Mouse (Mus musculus) heart, embryonic 16.5 days (tissue): Measurements from ENCODE around the gene Klkb1. TPM values are rescaled to one million over a fixed set of nuclear protein-coding genes. Genes with fewer than 3 reads are reported as not detected.

ENCODE experiments used
- ATAC-seq: fragments of 200-750 bp; cut with Nextera tagmentation; replicated peaks from 2 replicates; pipeline ENCODE4 v1.8.0; 2017; ENCODE audit warnings: moderate number of reproducible peaks; ENCODE audit not compliant: insufficient read depth, low FRiP score; ENCODE audit errors: extremely low read depth
- H3K27ac ChIP-seq: fragments of 300-500 bp; sonication (generic); 2 replicates; pipeline ENCODE4 v1.5.1; 2014; ENCODE audit warnings: mild to moderate bottlenecking, low read length, control low read depth, moderate library complexity
- H3K27me3 ChIP-seq: fragments of 300-500 bp; sonication (generic); 2 replicates; pipeline ENCODE4 v1.6.1; 2014; ENCODE audit warnings: low read length, mixed read lengths; ENCODE audit not compliant: control insufficient read depth, insufficient read depth
- H3K36me3 ChIP-seq: fragments of 300-500 bp; sonication (generic); 2 replicates; pipeline ENCODE4 v1.6.1; 2014; ENCODE audit not compliant: control insufficient read depth, insufficient read depth
- H3K4me1 ChIP-seq: fragments of 300-500 bp; sonication (generic); 2 replicates; pipeline ENCODE4 v1.6.1; 2014; ENCODE audit warnings: low read length, mixed read lengths; ENCODE audit not compliant: control insufficient read depth, insufficient read depth
- H3K4me2 ChIP-seq: fragments of 300-500 bp; sonication (generic); 2 replicates; pipeline ENCODE4 v1.6.1; 2014; ENCODE audit warnings: low read depth, mild to moderate bottlenecking, control low read depth, low read length
- H3K4me3 ChIP-seq: fragments of 300-500 bp; sonication (generic); 2 replicates; pipeline ENCODE4 v1.5.1; 2014; ENCODE audit warnings: mild to moderate bottlenecking, control low read depth, low read length
- H3K9ac ChIP-seq: fragments of 300-500 bp; sonication (generic); 2 replicates; pipeline ENCODE4 v1.6.1; 2014; ENCODE audit warnings: low read length, control low read depth
- H3K9me3 ChIP-seq: fragments of 300-500 bp; sonication (generic); replicated peaks from 2 replicates; pipeline ENCODE4 v1.6.1; 2016; ENCODE audit warnings: low read length; ENCODE audit not compliant: control insufficient read depth
- WGBS: fragments of 180-500 bp; shearing (Covaris S2); extraction: QIAGEN DNeasy Blood & Tissue Kit; methylation state at CpG from one replicate; pipeline ENCODE4 v1.1.7; 2014; 5-methylcytosine and 5-hydroxymethylcytosine counted together
- polyA plus RNA-seq: library from polyadenylated mRNA; unstranded; fragments of >200 nt; fragmentation: Nextera tagmentation; extraction: Ambion mirVana; gene quantifications from 2 replicates; pipeline ENCODE4 v1.2.1, GENCODE M21; 2015

The Klkb1 gene
- polyA plus RNA-seq, 1 experiment from 2014 or later = not detected

- WGBS = 81% methylated on average over 4 of the region's 4 CpGs
- H3K9me3 ChIP-seq = no peaks in the 10 kb centered on the region
- H3K27ac ChIP-seq = no peak overlapping the region
- no peaks in the 10 kb centered on the region for H3K36me3 ChIP-seq
- H3K4me1 ChIP-seq = no peaks in the 10 kb centered on the region
- H3K27me3 ChIP-seq = no peaks in the 10 kb centered on the region
- H3K4me3 ChIP-seq = no peak overlapping the region
- no peak overlapping the region for H3K9ac ChIP-seq
- no peak for ATAC-seq
- no peak overlapping the region for H3K4me2 ChIP-seq
Measured at GRCm38 (mm10) chr8:45324151-45324550, 29.5 kb upstream of the Klkb1 start.

GRCm38 (mm10) chr8:45321365-45321764 is 26.7 kb upstream of the Klkb1 start:
- Histone ChIP-seq H3K27ac (no peak overlapping the region), H3K9ac (no peak overlapping the region), H3K9me3 (no peaks in the 10 kb centered on the region), H3K27me3 (no peaks in the 10 kb centered on the region), H3K4me3 (no peak overlapping the region), H3K36me3 (no peaks in the 10 kb centered on the region), H3K4me1 (no peaks in the 10 kb centered on the region), H3K4me2 (no peak overlapping the region)
- ATAC-seq = no peak
- 75% methylated on average over 2 of the region's 2 CpGs for WGBS

- Histone ChIP-seq H3K27me3 (no peaks in the 10 kb centered on the region), H3K4me1 (no peaks in the 10 kb centered on the region)
- WGBS = 24% methylated on average over 1 of the region's 1 CpGs
Measured at GRCm38 (mm10) chr8:45320930-45321329, 26.3 kb upstream of the Klkb1 start.

GRCm38 (mm10) chr8:45310967-45311366 is 16.3 kb upstream of the Klkb1 start:
- no peaks in the 10 kb centered on the region for H3K9me3 ChIP-seq
- H3K4me3 ChIP-seq = no peak overlapping the region
- no peak for ATAC-seq
- H3K36me3 ChIP-seq = no peaks in the 10 kb centered on the region
- no peak overlapping the region for H3K4me2 ChIP-seq
- no peaks in the 10 kb centered on the region for H3K27me3 ChIP-seq
- no peak overlapping the region for H3K27ac ChIP-seq
- H3K9ac ChIP-seq = no peak overlapping the region
- H3K4me1 ChIP-seq = no peaks in the 10 kb centered on the region
- 77% methylated on average over 4 of the region's 4 CpGs for WGBS

More at GRCm38 (mm10) chr8:45320930-45321329, 26.3 kb upstream of the Klkb1 start:
- Histone ChIP-seq H3K4me2 (no peak overlapping the region), H3K9ac (no peak overlapping the region), H3K36me3 (no peaks in the 10 kb centered on the region), H3K4me3 (no peak overlapping the region), H3K9me3 (no peaks in the 10 kb centered on the region), H3K27ac (no peak overlapping the region)
- no peak for ATAC-seq

GRCm38 (mm10) chr8:45308366-45308765 is 13.7 kb upstream of the Klkb1 start, which contains the start of gene Gm45753:
Gene Gm45753 (minus strand): TSS chr8:45308466.
- Histone ChIP-seq H3K9me3 (no peaks in the 10 kb centered on the region), H3K4me3 (no peak within 1 kb of the TSS), H3K4me2 (no peak within 1 kb of the TSS), H3K4me1 (no peaks in the 10 kb centered on the region), H3K27ac (no peak within 1 kb of the TSS), H3K9ac (no peak within 1 kb of the TSS), H3K36me3 (no peaks in the 10 kb centered on the region), H3K27me3 (no peaks in the 10 kb centered on the region)
- 87% methylated on average over 13 of the region's 13 CpGs for WGBS
- ATAC-seq = no peak

- Histone ChIP-seq H3K4me3 (no peak overlapping the region), H3K27ac (no peak overlapping the region), H3K4me1 (no peaks in the 10 kb centered on the region), H3K4me2 (no peak overlapping the region), H3K9me3 (no peaks in the 10 kb centered on the region), H3K9ac (no peak overlapping the region), H3K27me3 (no peaks in the 10 kb centered on the region), H3K36me3 (no peaks in the 10 kb centered on the region)
- WGBS = 90% methylated on average over 1 of the region's 1 CpGs
- no peak for ATAC-seq
Measured at GRCm38 (mm10) chr8:45305479-45305878, 10.8 kb upstream of the Klkb1 start.

- no peaks in the 10 kb centered on the region for H3K27me3 ChIP-seq
Measured at GRCm38 (mm10) chr8:45304354-45304753, 9.7 kb upstream of the Klkb1 start.

GRCm38 (mm10) chr8:45302390-45302789 is 7.7 kb upstream of the Klkb1 start:
- WGBS = 78% methylated on average over 8 of the region's 8 CpGs
- H3K4me3 ChIP-seq = no peak overlapping the region
- no peak for ATAC-seq
- no peak overlapping the region for H3K9ac ChIP-seq
- H3K27me3 ChIP-seq = no peaks in the 10 kb centered on the region
- no peak overlapping the region for H3K4me2 ChIP-seq
- no peaks in the 10 kb centered on the region for H3K36me3 ChIP-seq
- H3K4me1 ChIP-seq = no peaks in the 10 kb centered on the region
- H3K9me3 ChIP-seq = no peaks in the 10 kb centered on the region
- H3K27ac ChIP-seq = no peak overlapping the region

More at GRCm38 (mm10) chr8:45304354-45304753, 9.7 kb upstream of the Klkb1 start:
- H3K4me2 ChIP-seq = no peak overlapping the region
- no peak overlapping the region for H3K27ac ChIP-seq
- no peak for ATAC-seq
- no peak overlapping the region for H3K9ac ChIP-seq
- no peaks in the 10 kb centered on the region for H3K4me1 ChIP-seq
- no peak overlapping the region for H3K4me3 ChIP-seq
- WGBS = 86% methylated on average over 3 of the region's 3 CpGs
- H3K36me3 ChIP-seq = no peaks in the 10 kb centered on the region
- no peaks in the 10 kb centered on the region for H3K9me3 ChIP-seq

GRCm38 (mm10) chr8:45295276-45295675 is 617 bp upstream of the Klkb1 start:
- 83% methylated on average over 6 of the region's 6 CpGs for WGBS
- ATAC-seq = no peak
- H3K27ac ChIP-seq = no peak overlapping the region
- H3K4me3 ChIP-seq = no peak overlapping the region
- H3K9me3 ChIP-seq = no peaks in the 10 kb centered on the region
- no peak overlapping the region for H3K9ac ChIP-seq
- H3K27me3 ChIP-seq = no peaks in the 10 kb centered on the region
- H3K36me3 ChIP-seq = no peaks in the 10 kb centered on the region
- H3K4me2 ChIP-seq = no peak overlapping the region
- no peaks in the 10 kb centered on the region for H3K4me1 ChIP-seq
